Mouse (Mus musculus) embryo, embryonic 11.5 days (tissue): ENCODE results near the gene Srek1ip1.

Experiments
- DNase-seq: peaks from one replicate; pipeline ENCODE4 v3.0.0-alpha.2; 2012; ENCODE audit warnings: low read depth, low spot score

The Srek1ip1 gene

GRCm38 (mm10) chr13:104792184-104792583, at the start of gene Srek1ip1:
Gene Srek1ip1, plus strand, starts transcription at chr13:104792484.
- DNase-seq, result no peak

- DNase-seq, result peak; percentile 83
These were observed 49.4 kb upstream of the Srek1ip1 start for GRCm38 (mm10) chr13:104742866-104743265.

GRCm38 (mm10) chr13:104747032-104747431, 45.3 kb upstream of the Srek1ip1 start:
- DNase-seq, result no peak

GRCm38 (mm10) chr13:104759381-104759780, 32.9 kb upstream of the Srek1ip1 start:
- DNase-seq, result no peak

GRCm38 (mm10) chr13:104762401-104762800, 29.9 kb upstream of the Srek1ip1 start:
- no peak for DNase-seq

- DNase-seq, result no peak
These were observed 29.1 kb upstream of the Srek1ip1 start for GRCm38 (mm10) chr13:104763193-104763592.

- no peak for DNase-seq
These were observed 13.1 kb upstream of the Srek1ip1 start for GRCm38 (mm10) chr13:104779104-104779670.

- no peak for DNase-seq
These were observed 5.0 kb upstream of the Srek1ip1 start for GRCm38 (mm10) chr13:104787260-104787659.

- peak; percentile 23 for DNase-seq
These were observed 2.6 kb upstream of the Srek1ip1 start for GRCm38 (mm10) chr13:104789663-104790062.

GRCm38 (mm10) chr13:104794421-104794820, 2.1 kb downstream of the Srek1ip1 start:
- no peak for DNase-seq

GRCm38 (mm10) chr13:104799067-104799466, 6.8 kb downstream of the Srek1ip1 start:
- DNase-seq, result no peak

- DNase-seq, result no peak
These were observed 7.4 kb downstream of the Srek1ip1 start for GRCm38 (mm10) chr13:104799566-104800182.

GRCm38 (mm10) chr13:104805681-104806080, 13.4 kb downstream of the Srek1ip1 start:
- no peak for DNase-seq

- DNase-seq, result no peak
These were observed 24.0 kb downstream of the Srek1ip1 start for GRCm38 (mm10) chr13:104816270-104816634.

- DNase-seq, result peak; percentile 80
These were observed 24.6 kb downstream of the Srek1ip1 start, which contains the start of gene Cwc27 for GRCm38 (mm10) chr13:104816635-104817571. Gene Cwc27, minus strand, starts transcription at chr13:104817142.

GRCm38 (mm10) chr13:104817696-104818095, 25.4 kb downstream of the Srek1ip1 start:
- DNase-seq, result no peak

GRCm38 (mm10) chr13:104821192-104821591, 28.9 kb downstream of the Srek1ip1 start:
- DNase-seq, result no peak

- DNase-seq, result no peak
These were observed 29.6 kb downstream of the Srek1ip1 start for GRCm38 (mm10) chr13:104821908-104822307.

- peak; percentile 27 for DNase-seq
These were observed 30.1 kb downstream of the Srek1ip1 start for GRCm38 (mm10) chr13:104822411-104822838.

GRCm38 (mm10) chr13:104825470-104825869, 33.2 kb downstream of the Srek1ip1 start:
- no peak for DNase-seq

GRCm38 (mm10) chr13:104832811-104833210, 40.5 kb downstream of the Srek1ip1 start:
- DNase-seq, result no peak

- DNase-seq, result no peak
These were observed 45.3 kb downstream of the Srek1ip1 start for GRCm38 (mm10) chr13:104837628-104838027.
